Mouse (Mus musculus): ENCODE results near the gene Il1rap.

The Il1rap gene

DNA sequence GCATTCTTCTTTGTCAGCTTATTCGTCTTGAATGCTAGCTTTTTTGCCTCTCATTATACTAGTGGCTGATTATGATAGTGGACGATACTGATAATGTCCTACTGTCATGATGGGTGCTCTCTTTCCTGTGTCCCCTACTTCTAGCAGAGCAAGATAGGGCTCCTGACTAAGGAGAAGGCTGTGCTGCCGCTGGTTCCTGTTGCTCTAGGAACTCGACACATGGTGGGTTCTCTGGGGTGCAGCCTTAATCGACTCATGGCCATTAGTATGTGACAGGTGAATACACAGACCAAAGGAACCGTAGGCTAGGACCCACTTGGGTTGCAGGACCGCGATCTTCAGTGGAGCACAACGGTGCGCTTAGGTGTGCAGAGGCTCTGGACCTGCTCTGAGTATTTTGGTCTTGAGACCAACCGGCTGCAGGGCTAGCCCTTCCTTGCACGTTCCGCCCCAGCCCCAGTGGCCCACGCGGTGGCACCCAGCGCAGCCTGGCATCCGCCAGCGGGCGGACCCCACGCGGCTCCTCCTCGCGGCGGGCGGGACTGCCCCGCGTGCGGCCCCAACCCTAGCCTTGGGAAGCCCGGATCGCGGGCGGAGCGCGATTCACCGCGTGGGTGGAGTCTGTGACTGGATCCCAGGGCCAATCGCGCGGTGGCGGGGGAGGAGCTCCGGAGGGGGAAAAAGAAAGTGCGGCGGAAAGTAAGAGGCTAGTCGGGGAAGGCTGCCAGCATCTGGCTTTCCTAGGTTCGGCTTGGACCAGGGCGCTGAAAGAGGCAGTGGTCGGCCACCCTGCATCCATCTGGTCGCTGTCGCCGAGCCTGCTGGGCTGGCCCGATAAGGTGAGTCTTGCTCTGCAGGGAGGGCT, at the start of gene Il1rap:
Il1rap (plus strand) TSS at position 657 of the 865 bp plus-strand sequence.
- in situ Hi-C loops (cut with MboI; ENCODE audit: unreplicated experiment in 2 of 2) = no loop called here

GRCm38 (mm10) chr16:26532287-26532686, 49.2 kb upstream of the Il1rap start:
- in situ Hi-C loops (cut with MboI; ENCODE audit: unreplicated experiment in 2 of 2) = no loop called here

DNA sequence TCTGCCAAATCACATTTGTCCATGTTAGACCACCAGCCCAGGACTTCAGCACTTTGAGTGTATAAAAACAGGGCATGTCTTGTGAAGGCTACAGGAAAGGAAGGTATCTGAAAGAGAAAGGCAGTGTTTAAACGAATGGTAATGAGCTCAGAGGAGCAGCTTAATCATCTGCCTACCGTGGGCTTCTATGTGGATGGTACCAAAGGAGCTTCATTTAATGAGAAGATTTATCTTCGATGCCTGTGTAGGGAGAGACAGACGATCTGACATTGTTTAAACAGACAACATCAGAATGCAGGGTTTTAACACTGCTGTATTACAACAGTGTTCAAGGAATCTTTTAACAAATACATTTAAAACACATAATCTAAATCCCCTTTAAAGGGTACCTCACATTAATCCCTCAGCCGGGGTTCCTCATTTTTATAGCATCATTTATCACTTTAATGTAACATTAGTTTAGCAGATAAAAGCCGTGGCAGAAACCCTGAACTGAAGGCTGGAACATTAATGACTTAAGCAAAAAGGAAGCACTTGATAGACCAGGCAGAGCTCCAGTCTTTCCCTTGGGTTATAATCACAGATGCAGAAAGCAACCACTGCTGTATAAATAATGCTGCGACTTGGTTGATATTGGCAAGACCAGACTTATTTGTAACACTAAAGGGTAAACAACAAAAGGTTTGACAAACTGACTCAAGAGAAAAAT, 35.2 kb upstream of the Il1rap start:
- in situ Hi-C loops (cut with MboI; ENCODE audit: unreplicated experiment in 2 of 2) = no loop called here

DNA sequence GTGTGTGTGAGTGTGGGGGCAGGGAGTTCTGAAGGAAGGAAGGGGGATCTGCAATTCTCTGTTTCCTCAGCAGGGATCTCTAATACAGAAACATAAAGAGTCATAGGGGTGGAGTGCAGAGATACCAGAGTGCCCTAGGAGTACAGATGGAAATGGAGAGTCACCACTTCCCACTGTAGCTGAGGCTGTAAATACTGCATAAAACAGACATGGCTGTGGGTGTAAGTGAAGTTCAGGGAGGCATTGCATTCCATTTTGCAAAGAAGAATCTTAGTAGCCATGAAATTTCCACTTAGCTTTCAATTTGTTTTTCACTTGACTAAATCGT, 34.7 kb upstream of the Il1rap start:
- in situ Hi-C loops (cut with MboI; ENCODE audit: unreplicated experiment in 2 of 2) = no loop called here

GRCm38 (mm10) chr16:26549221-26549620, 32.3 kb upstream of the Il1rap start:
- in situ Hi-C loops (cut with MboI; ENCODE audit: unreplicated experiment in 2 of 2) = no loop called here

DNA sequence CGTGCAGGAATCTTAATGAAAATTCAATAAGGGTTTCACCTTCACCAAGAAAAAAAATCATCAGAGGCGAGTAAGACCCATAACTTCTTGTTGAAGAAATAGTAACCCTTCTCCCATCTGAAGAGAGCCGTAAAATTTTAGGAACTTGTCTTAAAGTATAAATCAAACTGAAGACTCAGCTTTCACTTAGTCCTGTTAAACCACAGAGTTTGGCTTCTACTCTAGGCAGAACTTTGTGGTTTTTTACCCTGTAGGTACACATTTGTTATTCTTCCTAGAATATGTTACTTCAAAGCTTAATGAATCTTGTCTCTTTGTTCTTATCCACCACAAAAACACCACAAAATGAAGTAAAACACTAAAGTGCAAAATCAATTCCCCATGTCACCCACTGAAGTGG, 29.3 kb upstream of the Il1rap start:
- in situ Hi-C loops (cut with MboI; ENCODE audit: unreplicated experiment in 2 of 2) = no loop called here

GRCm38 (mm10) chr16:26558797-26559196, 22.7 kb upstream of the Il1rap start:
- in situ Hi-C loops (cut with MboI; ENCODE audit: unreplicated experiment in 2 of 2) = no loop called here

GRCm38 (mm10) chr16:26561743-26562142, 19.8 kb upstream of the Il1rap start:
- in situ Hi-C loops (cut with MboI; ENCODE audit: unreplicated experiment in 2 of 2) = no loop called here

DNA sequence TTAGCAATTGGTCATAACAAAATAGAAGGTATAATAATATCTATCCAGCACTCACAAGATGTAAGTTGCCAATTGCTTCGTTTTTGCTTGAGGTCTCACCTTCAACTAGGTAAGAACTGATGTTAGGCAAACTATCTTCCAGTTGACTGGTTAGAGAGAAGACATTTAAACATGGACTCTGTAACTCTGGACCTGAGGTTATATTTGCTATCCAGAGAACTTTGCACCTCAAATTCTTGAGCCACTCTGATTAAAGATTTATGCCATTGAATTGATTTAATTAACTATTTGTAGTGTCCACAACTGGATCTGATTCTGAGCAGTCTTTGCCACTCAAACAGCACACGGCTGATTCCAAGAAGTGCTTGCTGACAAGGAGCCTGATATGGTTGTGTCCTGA, 18.7 kb upstream of the Il1rap start:
- in situ Hi-C loops (cut with MboI; ENCODE audit: unreplicated experiment in 2 of 2) = no loop called here

GRCm38 (mm10) chr16:26569387-26569978, 12.0 kb upstream of the Il1rap start:
- in situ Hi-C loops (cut with MboI; ENCODE audit: unreplicated experiment in 2 of 2) = no loop called here

- in situ Hi-C loops (cut with MboI; ENCODE audit: unreplicated experiment in 2 of 2) = no loop called here
These were observed 9.7 kb upstream of the Il1rap start for GRCm38 (mm10) chr16:26571836-26572235.

DNA sequence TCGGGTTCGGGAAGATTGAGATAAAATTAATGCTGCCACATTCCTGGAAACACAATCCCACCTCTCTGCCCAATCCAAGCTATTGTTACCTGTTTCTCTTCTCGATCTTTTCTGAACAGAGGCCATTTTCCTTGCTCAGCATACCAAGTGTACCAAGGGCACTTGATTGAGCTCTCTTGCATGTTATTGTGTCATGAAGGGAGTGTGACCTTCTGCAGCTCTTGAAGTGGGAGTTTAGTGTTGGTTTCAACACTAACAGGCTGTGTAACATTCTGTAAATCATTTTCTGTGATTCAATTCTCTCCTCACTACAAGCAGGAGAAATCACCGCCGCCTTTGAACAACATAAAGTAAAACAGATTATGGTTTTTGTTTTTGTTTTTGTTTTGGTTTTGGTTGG, 7.3 kb upstream of the Il1rap start:
- in situ Hi-C loops (cut with MboI; ENCODE audit: unreplicated experiment in 2 of 2) = no loop called here

GRCm38 (mm10) chr16:26581913-26582376, 441 bp downstream of the Il1rap start:
- in situ Hi-C loops (cut with MboI; ENCODE audit: unreplicated experiment in 2 of 2) = no loop called here

DNA sequence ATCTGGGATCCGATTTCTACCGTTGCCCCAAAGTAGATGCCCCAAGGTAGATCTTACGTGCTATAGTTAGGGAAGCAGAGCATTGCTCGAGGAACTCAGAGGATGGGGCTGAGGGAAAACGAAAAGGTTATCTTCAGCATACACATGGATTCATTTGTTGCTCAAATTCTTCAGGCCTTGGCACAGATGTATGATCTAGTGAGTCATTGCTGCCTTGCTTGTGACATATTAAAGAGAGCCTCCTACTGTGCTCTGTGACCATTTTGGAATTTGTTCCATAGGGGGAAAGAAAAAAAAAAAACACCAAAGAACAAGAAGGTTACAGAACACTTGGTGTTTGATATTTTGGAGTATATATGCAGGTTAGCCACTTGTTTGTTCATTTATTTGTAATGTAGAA, 4.3 kb downstream of the Il1rap start:
- in situ Hi-C loops (cut with MboI; ENCODE audit: unreplicated experiment in 2 of 2) = no loop called here

GRCm38 (mm10) chr16:26590897-26591570, 9.5 kb downstream of the Il1rap start:
- in situ Hi-C loops (cut with MboI; ENCODE audit: unreplicated experiment in 2 of 2) = no loop called here

GRCm38 (mm10) chr16:26596440-26596839, 14.9 kb downstream of the Il1rap start:
- in situ Hi-C loops (cut with MboI; ENCODE audit: unreplicated experiment in 2 of 2) = no loop called here

- in situ Hi-C loops (cut with MboI; ENCODE audit: unreplicated experiment in 2 of 2) = no loop called here
These were observed 15.8 kb downstream of the Il1rap start for GRCm38 (mm10) chr16:26597307-26597706.

DNA sequence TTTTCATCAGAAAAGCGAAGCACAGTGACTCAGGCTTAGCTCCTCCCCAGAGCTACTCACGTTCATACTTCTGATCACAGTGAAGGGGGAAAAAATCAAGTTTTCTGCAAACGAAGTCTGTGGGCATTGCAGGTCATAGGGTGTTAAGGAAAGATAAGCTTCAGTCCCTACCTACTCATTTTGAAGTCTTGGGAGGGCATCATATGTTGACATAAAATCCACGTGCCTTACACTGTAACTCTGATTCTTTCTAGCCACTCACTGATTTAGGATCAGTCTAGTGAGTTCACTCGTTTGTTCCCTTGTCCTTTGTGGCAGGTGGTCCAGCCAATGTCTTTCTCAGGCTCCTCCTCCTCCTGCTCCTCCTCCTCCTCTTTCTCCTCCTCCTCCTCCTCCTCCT, 17.1 kb downstream of the Il1rap start:
- in situ Hi-C loops (cut with MboI; ENCODE audit: unreplicated experiment in 2 of 2) = no loop called here

- in situ Hi-C loops (cut with MboI; ENCODE audit: unreplicated experiment in 2 of 2) = no loop called here
These were observed 20.0 kb downstream of the Il1rap start for GRCm38 (mm10) chr16:26601482-26601881.

DNA sequence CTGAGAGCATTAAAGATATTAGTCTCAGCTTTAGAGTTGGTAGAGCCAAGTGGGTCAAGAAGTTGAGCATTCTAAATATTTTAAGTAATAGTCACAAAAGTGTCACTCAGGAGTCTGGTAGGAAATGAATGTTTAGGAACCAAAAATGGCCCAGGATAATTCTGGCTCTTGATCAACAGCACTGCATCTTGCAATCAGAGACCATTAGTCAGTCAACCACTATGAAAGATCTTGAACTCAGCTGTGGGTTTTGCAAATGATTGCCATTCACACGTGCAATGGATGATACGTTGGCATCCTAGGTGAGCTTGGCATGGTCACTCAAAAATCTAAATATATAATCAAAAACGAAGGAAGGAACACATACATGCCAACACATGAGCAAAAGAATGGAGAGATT, 23.1 kb downstream of the Il1rap start:
- in situ Hi-C loops (cut with MboI; ENCODE audit: unreplicated experiment in 2 of 2) = no loop called here

DNA sequence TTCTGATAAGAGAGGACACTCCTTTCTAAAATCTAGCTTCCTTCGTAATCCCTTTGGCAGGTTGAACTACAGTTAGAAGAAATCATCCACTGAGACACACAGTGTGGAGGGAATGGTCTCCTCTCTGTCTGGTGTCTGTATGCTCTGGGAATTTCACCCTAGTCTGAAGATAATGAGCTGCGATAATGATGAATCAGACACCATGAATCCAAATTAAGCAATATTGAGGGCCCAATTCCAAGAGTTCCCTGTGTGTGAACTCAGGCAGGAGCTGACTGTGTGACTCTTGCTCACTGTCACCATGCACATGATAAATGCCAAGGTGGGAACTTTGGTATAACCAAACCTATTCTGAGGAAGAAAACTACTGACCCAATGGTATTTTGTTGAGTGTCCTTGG, 26.5 kb downstream of the Il1rap start:
- in situ Hi-C loops (cut with MboI; ENCODE audit: unreplicated experiment in 2 of 2) = no loop called here
